Mouse (Mus musculus): ENCODE measurements at regions not wholly inside any gene's neighbourhood (a gene's known extent, or its start where the extent isn't known, plus 50 kb on each side); places are given as distances from the start of the nearest gene placed in this dataset.

- no peak for DNase-seq (ENCODE audit: low spot score)
- no peak for ATAC-seq (ENCODE audit: low FRiP score)
- WGBS, result 84% methylated on average over 4 of the region's 4 CpGs
- Histone ChIP-seq H3K4me1 (replicated peaks; ENCODE audit: control insufficient read depth, insufficient read depth, low read length) (no peaks in the 10 kb centered on the region), H3K9ac (no peak overlapping the region), H3K27ac (no peak overlapping the region), H3K9me3 (ENCODE audit: control insufficient read depth, low read length) (no peaks in the 10 kb centered on the region), H3K36me3 (replicated peaks; ENCODE audit: control insufficient read depth, insufficient read depth) (no peaks in the 10 kb centered on the region), H3K27me3 (ENCODE audit: control insufficient read depth, insufficient read depth, low read length) (no peaks in the 10 kb centered on the region), H3K4me2 (replicated peaks) (no peak overlapping the region), H3K4me3 (replicated peaks; ENCODE audit: low read length) (no peak overlapping the region)
Measured at GRCm38 (mm10) chr7:77502608-77503007, 1235.2 kb downstream of the Ntrk3 start.

GRCm38 (mm10) chr7:77495066-77495465 is 1242.7 kb downstream of the Ntrk3 start:
- Histone ChIP-seq H3K9ac (no peak overlapping the region), H3K27ac (no peak overlapping the region), H3K4me2 (replicated peaks) (no peak overlapping the region), H3K4me3 (replicated peaks; ENCODE audit: low read length) (no peak overlapping the region), H3K27me3 (ENCODE audit: control insufficient read depth, insufficient read depth, low read length) (no peaks in the 10 kb centered on the region), H3K36me3 (replicated peaks; ENCODE audit: control insufficient read depth, insufficient read depth) (no peaks in the 10 kb centered on the region), H3K4me1 (replicated peaks; ENCODE audit: control insufficient read depth, insufficient read depth, low read length) (no peaks in the 10 kb centered on the region), H3K9me3 (ENCODE audit: control insufficient read depth, low read length) (no peaks in the 10 kb centered on the region)
- WGBS, result 87% methylated on average over 3 of the region's 3 CpGs
- ATAC-seq (ENCODE audit: low FRiP score), result no peak
- DNase-seq (ENCODE audit: low spot score), result no peak

- H3K4me1 ChIP-seq (replicated peaks; ENCODE audit: control insufficient read depth, insufficient read depth, low read length), result no peaks in the 10 kb centered on the region
- no peaks in the 10 kb centered on the region for H3K9me3 ChIP-seq (ENCODE audit: control insufficient read depth, low read length)
- no peak overlapping the region for H3K9ac ChIP-seq
- DNase-seq (ENCODE audit: low spot score) (no peak), ATAC-seq (ENCODE audit: low FRiP score) (no peak)
- WGBS, result 86% methylated on average over 2 of the region's 2 CpGs
- no peak overlapping the region for H3K4me3 ChIP-seq (replicated peaks; ENCODE audit: low read length)
- no peaks in the 10 kb centered on the region for H3K36me3 ChIP-seq (replicated peaks; ENCODE audit: control insufficient read depth, insufficient read depth)
- no peak overlapping the region for H3K4me2 ChIP-seq (replicated peaks)
- no peaks in the 10 kb centered on the region for H3K27me3 ChIP-seq (ENCODE audit: control insufficient read depth, insufficient read depth, low read length)
- no peak overlapping the region for H3K27ac ChIP-seq
Measured at GRCm38 (mm10) chr7:77477519-77477918, 1247.8 kb downstream of the Agbl1 start.

GRCm38 (mm10) chr7:77446052-77446367 is 1216.3 kb downstream of the Agbl1 start:
- Histone ChIP-seq H3K27me3 (ENCODE audit: control insufficient read depth, insufficient read depth, low read length) (no peaks in the 10 kb centered on the region), H3K4me2 (replicated peaks) (peak overlapping the region; percentile 30; the same call in 1 of the 2 replicates), H3K27ac (peak overlapping the region; percentile 44; the same call in 1 of the 2 replicates), H3K4me3 (replicated peaks; ENCODE audit: low read length) (no peak overlapping the region), H3K4me1 (replicated peaks; ENCODE audit: control insufficient read depth, insufficient read depth, low read length) (peaks cover 11% of the 10 kb centered on the region), H3K9me3 (ENCODE audit: control insufficient read depth, low read length) (no peaks in the 10 kb centered on the region), H3K36me3 (replicated peaks; ENCODE audit: control insufficient read depth, insufficient read depth) (no peaks in the 10 kb centered on the region), H3K9ac (no peak overlapping the region)
- ATAC-seq (ENCODE audit: low FRiP score), result no peak
- DNase-seq (ENCODE audit: low spot score), result no peak
- 17% methylated on average over 2 of the region's 2 CpGs for WGBS

- Histone ChIP-seq H3K4me3 (replicated peaks; ENCODE audit: low read length) (no peak overlapping the region), H3K4me1 (replicated peaks; ENCODE audit: control insufficient read depth, insufficient read depth, low read length) (peaks cover 11% of the 10 kb centered on the region), H3K9ac (no peak overlapping the region), H3K4me2 (replicated peaks) (peak overlapping the region; percentile 30), H3K27me3 (ENCODE audit: control insufficient read depth, insufficient read depth, low read length) (no peaks in the 10 kb centered on the region), H3K9me3 (ENCODE audit: control insufficient read depth, low read length) (no peaks in the 10 kb centered on the region), H3K36me3 (replicated peaks; ENCODE audit: control insufficient read depth, insufficient read depth) (no peaks in the 10 kb centered on the region), H3K27ac (peak overlapping the region; percentile 44)
- 25% methylated on average over 11 of the region's 11 CpGs for WGBS
- peak; percentile 79 for ATAC-seq (ENCODE audit: low FRiP score)
- DNase-seq (ENCODE audit: low spot score), result peak; percentile 35
Measured at GRCm38 (mm10) chr7:77445352-77446051, 1215.8 kb downstream of the Agbl1 start.

- WGBS, result 74% methylated on average over 2 of the region's 2 CpGs
- no peak for ATAC-seq (ENCODE audit: low FRiP score)
- H3K27ac ChIP-seq, result no peak overlapping the region
- no peak overlapping the region for H3K9ac ChIP-seq
- DNase-seq (ENCODE audit: low spot score), result peak; percentile 42
- no peaks in the 10 kb centered on the region for H3K27me3 ChIP-seq (ENCODE audit: control insufficient read depth, insufficient read depth, low read length)
- no peaks in the 10 kb centered on the region for H3K36me3 ChIP-seq (replicated peaks; ENCODE audit: control insufficient read depth, insufficient read depth)
- H3K4me1 ChIP-seq (replicated peaks; ENCODE audit: control insufficient read depth, insufficient read depth, low read length), result peaks cover 11% of the 10 kb centered on the region
- H3K4me3 ChIP-seq (replicated peaks; ENCODE audit: low read length), result no peak overlapping the region
- no peaks in the 10 kb centered on the region for H3K9me3 ChIP-seq (ENCODE audit: control insufficient read depth, low read length)
- H3K4me2 ChIP-seq (replicated peaks), result no peak overlapping the region
Measured at GRCm38 (mm10) chr7:77441622-77442021, 1211.9 kb downstream of the Agbl1 start.

GRCm38 (mm10) chr7:77413606-77414005 is 1183.9 kb downstream of the Agbl1 start:
- DNase-seq (ENCODE audit: low spot score), result no peak
- 78% methylated on average over 4 of the region's 4 CpGs for WGBS
- Histone ChIP-seq H3K27me3 (ENCODE audit: control insufficient read depth, insufficient read depth, low read length) (no peaks in the 10 kb centered on the region), H3K36me3 (replicated peaks; ENCODE audit: control insufficient read depth, insufficient read depth) (no peaks in the 10 kb centered on the region), H3K4me2 (replicated peaks) (no peak overlapping the region), H3K27ac (no peak overlapping the region), H3K4me3 (replicated peaks; ENCODE audit: low read length) (no peak overlapping the region), H3K9me3 (ENCODE audit: control insufficient read depth, low read length) (no peaks in the 10 kb centered on the region), H3K4me1 (replicated peaks; ENCODE audit: control insufficient read depth, insufficient read depth, low read length) (no peaks in the 10 kb centered on the region), H3K9ac (no peak overlapping the region)
- ATAC-seq (ENCODE audit: low FRiP score), result no peak
